In the genomic region with DNA sequence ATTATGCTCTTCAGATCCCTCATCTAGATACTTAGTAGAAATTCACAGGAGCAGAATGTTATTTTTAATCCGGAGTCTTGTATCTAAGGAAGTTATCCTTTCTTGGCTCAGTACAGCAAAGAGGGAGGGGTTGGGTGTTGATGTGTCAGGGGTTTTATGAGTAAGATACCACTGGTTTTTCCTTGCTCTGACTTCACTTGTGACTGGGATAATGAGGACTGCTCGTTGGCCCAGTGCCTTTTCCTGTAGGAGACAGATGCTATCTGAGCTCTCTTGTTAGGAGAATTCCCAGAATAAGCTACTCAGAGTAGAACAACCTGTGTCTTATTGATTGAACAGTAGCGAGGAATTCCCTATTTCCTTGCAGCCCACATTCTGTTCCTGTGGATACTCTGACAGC, we compare ENCODE assay signal across 10 mouse cellular contexts. TPM values are rescaled to one million over a fixed set of nuclear protein-coding genes. Genes with fewer than 3 reads are reported as not detected.
DNase-seq lines count a peak whose midpoint lies in the region; ATAC-seq and TF ChIP-seq lines count a peak whose summit lies in the region.
"Had no signal": no experiment of that assay in that cellular context is flagged by ENCODE, and none has a peak within 500 bp of the region (broad histone marks: within the 10 kb centered on the region; RNA-seq: fewer than 3 reads in every experiment).

No protein-coding gene starts in this region.

- no peaks in the 10 kb centered on the region for H3K36me3 ChIP-seq in embryonic facial prominence, embryonic 14.5 days (ENCODE audit: control insufficient read depth, insufficient read depth, low read length)
- H3K36me3 ChIP-seq in embryonic facial prominence, embryonic 10.5 days (replicated peaks), result no peaks in the 10 kb centered on the region
- H3K36me3 ChIP-seq in heart, embryonic 16.5 days (ENCODE audit: control insufficient read depth, insufficient read depth), result no peaks in the 10 kb centered on the region
- no peaks in the 10 kb centered on the region for H3K36me3 ChIP-seq in lung, postnatal 0 days (ENCODE audit: insufficient read depth, low read length)
- H3K36me3 ChIP-seq: limb, embryonic 12.5 days had no signal

- no peaks in the 10 kb centered on the region for H3K27me3 ChIP-seq in embryonic facial prominence, embryonic 14.5 days (replicated peaks; ENCODE audit: control insufficient read depth, insufficient read depth, low read length)
- no peaks in the 10 kb centered on the region for H3K27me3 ChIP-seq in embryonic facial prominence, embryonic 10.5 days (replicated peaks; ENCODE audit: low read depth, poor library complexity, severe bottlenecking)
- H3K27me3 ChIP-seq in heart, embryonic 16.5 days (ENCODE audit: control insufficient read depth, insufficient read depth, low read length), result no peaks in the 10 kb centered on the region
- H3K27me3 ChIP-seq in lung, postnatal 0 days (replicated peaks; ENCODE audit: insufficient read depth, low read length), result no peaks in the 10 kb centered on the region
- H3K27me3 ChIP-seq: CH12.LX; limb, embryonic 12.5 days had no signal

- H3K27ac ChIP-seq in embryonic facial prominence, embryonic 14.5 days (replicated peaks; ENCODE audit: low read depth, low read length), result no peak overlapping the region
- H3K27ac ChIP-seq in embryonic facial prominence, embryonic 10.5 days (replicated peaks), result no peak overlapping the region
- H3K27ac ChIP-seq in heart, embryonic 16.5 days (ENCODE audit: low read length), result peak overlapping the region; percentile 62
- H3K27ac ChIP-seq in lung, postnatal 0 days (ENCODE audit: low read length), result no peak overlapping the region
- H3K27ac ChIP-seq: limb, embryonic 12.5 days had no signal

- no peaks in the 10 kb centered on the region for H3K9me3 ChIP-seq in embryonic facial prominence, embryonic 14.5 days (ENCODE audit: control insufficient read depth, low read length)
- H3K9me3 ChIP-seq in embryonic facial prominence, embryonic 10.5 days, result peaks cover 4% of the 10 kb centered on the region; the same call in 1 of the 2 replicates
- no peaks in the 10 kb centered on the region; the same call in 1 of the 2 replicates for H3K9me3 ChIP-seq in heart, embryonic 16.5 days (replicated peaks; ENCODE audit: control insufficient read depth, low read length)
- H3K9me3 ChIP-seq in lung, postnatal 0 days (ENCODE audit: low read length), result no peaks in the 10 kb centered on the region
- H3K9me3 ChIP-seq: limb, embryonic 12.5 days had no signal

- WGBS in embryonic facial prominence, embryonic 14.5 days, result 54% methylated on average over 3 of the region's 3 CpGs
- 79% methylated on average over 3 of the region's 3 CpGs for WGBS in embryonic facial prominence, embryonic 10.5 days
- 21% methylated on average over 3 of the region's 3 CpGs for WGBS in heart, embryonic 16.5 days
- WGBS in lung, postnatal 0 days, result 33% methylated on average over 3 of the region's 3 CpGs

- DNase-seq in embryonic facial prominence, embryonic 14.5 days (ENCODE audit: low spot score), result peak; percentile 29
- DNase-seq in embryonic facial prominence, embryonic 10.5 days (ENCODE audit: low spot score), result no peak
- peak; percentile 82 for DNase-seq in NIH3T3 (ENCODE audit: low read depth)
- DNase-seq in lung, postnatal 0 days (ENCODE audit: low spot score), result peak; percentile 64
- no peak for DNase-seq in embryo, embryonic 11 days
- no peak for DNase-seq in embryo, embryonic 9.5 days (ENCODE audit: extremely low spot score)
- no peak for DNase-seq in spleen, adult 12 weeks (ENCODE audit: low spot score)

- no peak for TF ChIP-seq CTCF in lung, postnatal 0 days (IDR thresholded peaks at IDR 0.05)

- no peak overlapping the region for H3K4me3 ChIP-seq in embryonic facial prominence, embryonic 14.5 days (ENCODE audit: low read depth, low read length)
- H3K4me3 ChIP-seq in embryonic facial prominence, embryonic 10.5 days, result no peak overlapping the region
- peak overlapping the region; percentile 21 for H3K4me3 ChIP-seq in heart, embryonic 16.5 days (ENCODE audit: low read length)
- no peak overlapping the region for H3K4me3 ChIP-seq in lung, postnatal 0 days (ENCODE audit: low read depth, low read length)
- H3K4me3 ChIP-seq: limb, embryonic 12.5 days had no signal

- no peaks in the 10 kb centered on the region; the same call in 1 of the 2 replicates for H3K4me1 ChIP-seq in embryonic facial prominence, embryonic 14.5 days (ENCODE audit: control insufficient read depth, insufficient read depth, low read length)
- peaks cover 7% of the 10 kb centered on the region for H3K4me1 ChIP-seq in embryonic facial prominence, embryonic 10.5 days
- H3K4me1 ChIP-seq in heart, embryonic 16.5 days (ENCODE audit: control insufficient read depth, insufficient read depth, low read length), result peaks cover 15% of the 10 kb centered on the region
- H3K4me1 ChIP-seq in lung, postnatal 0 days (ENCODE audit: insufficient read depth, low read depth, low read length), result no peaks in the 10 kb centered on the region; the same call in 1 of the 2 replicates

- no peak overlapping the region for H3K4me2 ChIP-seq in embryonic facial prominence, embryonic 14.5 days (ENCODE audit: low read depth, low read length)
- peak overlapping the region; percentile 49 for H3K4me2 ChIP-seq in heart, embryonic 16.5 days (ENCODE audit: low read depth, low read length)
- H3K4me2 ChIP-seq in lung, postnatal 0 days (replicated peaks; ENCODE audit: low read depth, low read length), result peak overlapping the region; percentile 27; the same call in 1 of the 2 replicates
- H3K4me2 ChIP-seq: limb, embryonic 12.5 days had no signal

- no peak overlapping the region for H3K9ac ChIP-seq in embryonic facial prominence, embryonic 14.5 days (ENCODE audit: low read depth, low read length)
- H3K9ac ChIP-seq in heart, embryonic 16.5 days (ENCODE audit: low read length), result no peak overlapping the region
- no peak overlapping the region for H3K9ac ChIP-seq in lung, postnatal 0 days (replicated peaks; ENCODE audit: low read depth)
- H3K9ac ChIP-seq: limb, embryonic 12.5 days had no signal

- ATAC-seq in embryonic facial prominence, embryonic 14.5 days (ENCODE audit: low read depth), result no peak
- ATAC-seq in heart, embryonic 16.5 days (replicated peaks; ENCODE audit: extremely low read depth, insufficient read depth, low FRiP score), result peak; percentile 78; the same call in 1 of the 2 replicates
- peak; percentile 88 for ATAC-seq in lung, postnatal 0 days

- TF ChIP-seq EP300 in lung, postnatal 0 days (IDR thresholded peaks at IDR 0.05), result peak; percentile 56

RNA-seq across cellular contexts. Expression of a gene that starts 39.3 kb away (rescaled TPM):
- 21.7 and 22.7 TPM in 2 replicates for polyA plus RNA-seq in embryonic facial prominence, embryonic 14.5 days (2014; fragmentation: Nextera tagmentation; extraction: Ambion mirVana)
- polyA plus RNA-seq in embryonic facial prominence, embryonic 10.5 days (2016; fragmentation: Nextera tagmentation; extraction: Ambion mirVana), result 47.4 and 48.2 TPM in 2 replicates
- 40.1 and 42.5 TPM in 2 replicates for polyA plus RNA-seq in heart, embryonic 16.5 days (2015; fragmentation: Nextera tagmentation; extraction: Ambion mirVana)
- polyA plus RNA-seq in lung, postnatal 0 days (2015; fragmentation: Nextera tagmentation; extraction: Ambion mirVana), result 31.1 and 36.2 TPM in 2 replicates

Comparison
In these comparisons a context has a peak if more than half of its experiments do, and no peak if none do; other contexts are left out.
1. DNase-seq: peak in embryonic facial prominence, embryonic 14.5 days (single experiment), NIH3T3 (single experiment) and lung, postnatal 0 days (single experiment); none in embryonic facial prominence, embryonic 10.5 days (single experiment), embryo, embryonic 11 days (single experiment), embryo, embryonic 9.5 days (single experiment) and spleen, adult 12 weeks (single experiment).